Mouse (Mus musculus) thymus, postnatal 14 days (tissue): Measurements from ENCODE around the gene Lsm4.

Experiments used
- DNase-seq: peaks from one replicate; pipeline ENCODE4 v3.0.0; 2021

Gene Lsm4

DNA sequence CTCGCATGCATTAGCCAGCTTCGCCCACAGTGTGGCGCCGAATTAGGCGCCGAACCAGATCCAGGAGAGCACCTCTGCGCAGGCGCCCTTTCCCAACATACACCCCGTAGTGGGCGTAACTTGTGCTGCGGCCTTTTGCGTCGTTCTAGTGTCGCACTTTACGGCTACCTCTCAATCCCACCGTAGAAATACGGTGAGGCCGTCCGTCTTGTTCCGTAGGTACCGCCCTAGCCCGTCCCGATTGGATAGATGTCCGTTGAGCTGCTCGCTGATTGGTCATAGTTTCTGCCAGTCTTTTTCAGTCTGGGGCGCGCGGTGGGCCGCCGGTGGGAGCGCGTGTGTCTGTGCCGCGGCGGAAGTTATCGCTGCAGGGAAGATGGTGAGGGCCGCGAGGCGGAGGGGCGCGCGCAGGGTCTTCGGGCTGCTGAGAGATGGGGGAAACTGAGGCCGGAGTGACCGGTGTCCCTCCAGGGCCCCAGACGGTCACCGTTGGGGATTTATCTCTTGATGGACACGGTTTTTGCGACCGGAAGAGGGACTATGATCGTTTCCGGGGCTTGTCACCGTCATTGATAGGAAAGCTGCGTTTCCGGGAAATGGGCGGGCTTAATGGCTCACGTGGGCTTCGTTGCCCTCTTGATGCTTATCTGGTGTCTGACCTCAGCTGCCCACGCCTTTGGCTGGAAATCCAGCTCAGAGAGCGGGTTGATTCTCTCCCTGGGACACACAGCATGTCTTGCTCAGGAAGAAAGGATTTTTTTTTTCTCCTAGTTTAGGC, at the start of gene Lsm4:
Lsm4 (plus strand) TSS at position 170 of the 778 bp plus-strand sequence.
- peak; percentile 96 for DNase-seq

DNA sequence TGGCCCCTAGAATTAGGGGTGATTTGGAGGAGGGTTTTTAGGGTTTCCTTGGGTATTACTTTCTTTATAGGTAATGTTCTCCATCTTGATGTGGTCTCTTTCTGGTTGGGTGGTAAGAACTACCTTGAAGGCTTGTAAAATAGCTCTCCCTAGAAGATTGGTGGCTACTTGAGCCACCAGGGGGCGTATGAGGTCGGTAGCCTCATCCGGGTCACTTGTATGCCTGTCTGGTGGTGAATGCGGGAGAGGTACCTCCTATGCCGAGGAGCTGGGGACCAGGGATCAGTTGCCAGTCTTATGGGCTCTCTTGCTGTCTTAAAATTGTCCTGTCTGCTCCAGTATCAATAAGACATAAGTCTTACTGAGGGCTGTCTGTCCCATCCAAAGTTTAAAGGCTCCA, 47.9 kb upstream of the Lsm4 start:
- DNase-seq: peak; percentile 67

DNA sequence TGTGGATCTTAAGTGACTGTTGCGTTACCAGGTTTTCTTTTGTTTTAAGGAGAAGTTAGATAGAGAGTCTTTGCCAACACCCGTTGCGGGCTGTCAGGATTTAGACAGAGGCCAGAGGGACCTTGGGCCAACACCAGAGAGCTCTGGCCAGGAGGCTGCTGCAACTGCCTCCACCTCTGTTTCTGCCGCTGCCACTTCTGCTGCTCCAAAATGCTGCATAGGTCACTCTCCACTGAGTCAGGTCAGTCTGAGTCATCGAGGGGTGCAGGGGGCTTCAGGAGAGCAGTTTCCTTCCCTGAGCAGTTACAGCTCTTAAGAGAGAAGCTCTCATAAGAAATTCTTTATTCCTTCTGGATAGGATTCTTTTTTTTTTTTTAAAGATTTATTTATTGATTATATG, 46.0 kb upstream of the Lsm4 start:
- DNase-seq: no peak

DNA sequence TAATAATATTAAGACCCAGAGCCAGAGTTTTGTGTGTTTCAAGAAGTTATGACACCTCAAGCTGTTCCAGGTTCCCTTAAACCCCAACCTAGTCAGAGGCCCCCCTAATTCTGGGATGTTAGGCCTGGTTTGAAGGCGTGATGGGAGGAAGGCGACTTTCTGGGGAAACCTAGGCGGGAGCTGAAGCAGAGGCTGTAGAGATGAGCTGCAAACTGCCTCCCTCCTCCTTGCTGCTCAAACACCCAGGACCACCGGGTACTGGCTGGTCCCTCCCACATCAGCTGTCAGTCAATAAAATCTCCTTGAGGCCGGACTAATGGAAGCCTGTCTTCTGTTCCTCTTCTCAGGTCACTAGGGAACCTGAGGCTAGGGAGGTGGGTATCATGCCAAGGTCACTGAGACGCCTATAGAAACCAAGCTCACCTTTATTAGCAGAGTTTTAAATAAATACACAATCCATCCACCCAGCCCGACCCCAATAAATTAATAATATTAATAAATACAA, 44.0 kb upstream of the Lsm4 start:
- no peak for DNase-seq

- peak; percentile 91 for DNase-seq
Observed at GRCm38 (mm10) chr8:70629574-70630531, 43.2 kb upstream of the Lsm4 start.

- DNase-seq: peak; percentile 32
Observed at GRCm38 (mm10) chr8:70630532-70631381, 42.3 kb upstream of the Lsm4 start.

GRCm38 (mm10) chr8:70631436-70631835, 41.6 kb upstream of the Lsm4 start:
- DNase-seq: no peak

DNA sequence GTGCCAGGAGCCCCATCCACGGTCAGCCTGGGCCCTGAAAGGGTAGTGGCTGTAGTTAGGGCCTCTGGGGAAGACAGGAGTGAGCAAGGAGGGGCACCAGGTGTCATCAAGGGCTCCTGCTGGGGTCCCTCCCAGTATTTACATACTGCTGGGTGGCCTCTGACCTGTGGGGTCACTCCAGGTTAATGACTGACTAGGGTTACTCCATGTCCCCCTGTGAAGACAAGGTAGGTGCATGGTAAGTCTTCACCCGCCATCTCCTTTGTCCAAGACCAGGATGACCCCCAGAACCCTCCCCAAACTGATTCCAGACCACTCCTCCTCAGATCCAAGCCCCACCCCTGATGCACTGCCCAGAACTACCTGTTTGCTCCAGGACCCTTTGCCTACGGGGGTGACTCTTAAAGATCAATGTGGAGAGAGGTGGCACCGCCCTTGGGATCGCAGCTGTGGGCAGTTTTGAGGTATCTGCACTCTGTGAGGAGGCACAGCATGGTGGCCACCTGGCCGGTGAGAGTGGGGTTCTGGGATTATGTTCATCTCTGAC, 40.6 kb upstream of the Lsm4 start, which contains the start of gene Gdf15:
Gdf15 (minus strand) TSS at position 111 of the 547 bp plus-strand sequence.
- no peak for DNase-seq

DNA sequence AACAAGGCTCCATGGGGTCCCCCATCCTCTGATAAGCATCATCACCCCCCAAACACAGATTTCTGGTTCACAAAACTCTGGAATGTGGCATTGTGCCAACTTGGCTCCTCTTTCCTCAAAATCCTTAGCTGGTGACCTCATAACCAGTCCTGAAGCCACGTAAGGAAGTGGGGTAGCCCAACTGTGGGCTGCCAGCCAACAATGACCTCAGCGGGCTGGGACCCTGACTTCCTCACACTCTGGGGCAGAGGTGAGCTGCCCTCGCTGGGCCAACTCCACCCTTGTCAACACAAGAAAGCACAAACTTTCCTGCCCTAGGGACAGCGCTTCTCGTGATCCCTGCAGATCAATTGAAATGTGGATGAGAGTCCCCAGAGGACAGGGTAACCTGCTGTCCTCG, 39.0 kb upstream of the Lsm4 start:
- DNase-seq: no peak

DNA sequence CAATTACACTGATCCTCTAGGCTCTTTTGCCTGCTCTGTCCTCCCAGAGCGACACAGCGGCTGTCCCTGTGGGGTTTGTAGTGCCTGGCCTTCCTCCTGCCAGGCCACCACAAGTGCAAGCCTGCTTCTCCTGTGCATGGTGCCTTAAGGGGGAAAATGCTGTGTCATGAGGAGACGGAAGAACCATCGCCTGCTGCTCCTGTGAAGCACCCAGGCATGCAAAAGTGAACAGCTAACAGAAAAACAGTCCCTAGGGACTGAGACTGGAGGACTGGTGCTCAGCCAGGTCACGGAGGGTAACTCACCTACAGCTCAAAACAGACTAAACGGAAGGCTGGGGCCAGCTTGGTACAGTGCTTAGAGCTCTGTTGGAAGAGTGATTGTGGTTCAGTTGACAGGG, 37.5 kb upstream of the Lsm4 start:
- DNase-seq: no peak

- no peak for DNase-seq
Observed at GRCm38 (mm10) chr8:70636838-70637237, 36.2 kb upstream of the Lsm4 start.

DNA sequence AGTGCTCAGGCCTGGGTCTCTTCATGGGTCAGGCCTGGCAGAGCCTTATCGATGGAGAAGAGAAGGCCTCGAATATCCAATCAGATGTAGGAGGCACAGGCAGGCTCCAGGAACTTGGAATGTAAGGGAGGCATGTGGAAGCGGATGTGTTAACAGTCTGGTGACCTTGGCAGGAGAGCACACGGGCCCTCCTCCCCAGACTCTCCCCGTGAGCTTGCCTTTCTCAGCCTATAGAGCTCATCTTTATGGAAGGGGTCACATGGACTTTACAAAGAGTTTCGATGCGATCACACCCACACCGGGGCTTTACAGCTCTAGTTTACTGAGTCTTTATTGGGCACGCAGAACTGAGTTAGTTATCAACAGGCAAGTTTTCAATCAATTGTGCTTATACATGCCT, 34.3 kb upstream of the Lsm4 start:
- no peak for DNase-seq

- DNase-seq: no peak
Observed at GRCm38 (mm10) chr8:70643019-70643418, 30.0 kb upstream of the Lsm4 start.

DNA sequence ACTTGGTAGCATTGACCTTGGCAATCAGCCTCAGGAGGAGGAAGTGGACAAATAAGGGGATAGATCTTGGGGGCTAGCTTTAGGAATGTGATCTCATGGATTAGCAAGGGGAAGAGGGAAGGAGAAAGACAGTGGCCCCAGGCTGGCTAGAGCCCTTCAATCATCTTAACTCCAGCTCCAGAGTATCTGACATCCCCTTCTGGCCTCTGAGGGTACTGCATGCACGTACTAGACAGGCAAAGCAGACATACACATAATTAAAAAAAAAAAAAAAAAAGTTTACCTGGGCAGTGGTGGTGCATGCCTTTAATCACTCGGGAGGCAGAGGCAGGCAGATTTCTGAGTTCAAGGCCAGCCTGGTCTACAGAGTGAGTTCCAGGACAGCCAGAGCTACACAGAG, 29.0 kb upstream of the Lsm4 start:
- peak; percentile 41 for DNase-seq

DNA sequence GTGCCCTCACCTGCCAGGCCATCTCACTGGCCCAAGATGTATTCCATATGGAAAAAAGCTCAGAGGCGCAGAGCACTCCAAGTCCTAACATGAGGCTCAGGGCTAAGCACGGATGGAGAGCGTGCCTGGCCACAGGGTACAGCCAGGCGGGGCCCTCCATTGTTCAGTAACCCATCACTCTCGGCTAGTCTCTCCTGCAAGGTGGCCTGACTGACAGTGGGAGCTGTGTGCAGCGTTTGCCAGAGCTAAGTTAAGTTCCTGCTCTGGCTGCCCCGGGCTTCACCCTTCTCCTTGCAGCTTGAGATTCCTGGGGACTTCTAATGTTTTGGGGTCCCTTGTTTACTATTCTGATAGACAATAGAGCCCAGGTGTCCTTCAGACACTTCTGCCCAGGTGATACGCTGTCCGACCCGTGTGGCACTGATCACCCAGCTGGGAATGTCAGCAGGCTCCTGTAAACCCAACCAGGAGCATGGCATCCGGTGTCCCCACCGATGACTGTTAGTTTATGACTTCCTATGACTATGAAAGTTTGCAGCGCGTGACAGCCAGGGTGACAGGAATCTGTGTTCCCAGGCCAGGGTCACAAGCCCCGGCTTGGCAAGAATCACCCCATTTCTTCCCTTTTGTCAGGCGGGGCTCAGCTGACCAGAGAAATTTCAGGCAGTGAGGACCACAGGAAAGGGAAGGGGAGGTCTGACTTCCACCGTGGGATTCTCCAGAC, 27.4 kb upstream of the Lsm4 start:
- DNase-seq: no peak

- DNase-seq: no peak
Observed at GRCm38 (mm10) chr8:70646369-70646768, 26.7 kb upstream of the Lsm4 start.

DNA sequence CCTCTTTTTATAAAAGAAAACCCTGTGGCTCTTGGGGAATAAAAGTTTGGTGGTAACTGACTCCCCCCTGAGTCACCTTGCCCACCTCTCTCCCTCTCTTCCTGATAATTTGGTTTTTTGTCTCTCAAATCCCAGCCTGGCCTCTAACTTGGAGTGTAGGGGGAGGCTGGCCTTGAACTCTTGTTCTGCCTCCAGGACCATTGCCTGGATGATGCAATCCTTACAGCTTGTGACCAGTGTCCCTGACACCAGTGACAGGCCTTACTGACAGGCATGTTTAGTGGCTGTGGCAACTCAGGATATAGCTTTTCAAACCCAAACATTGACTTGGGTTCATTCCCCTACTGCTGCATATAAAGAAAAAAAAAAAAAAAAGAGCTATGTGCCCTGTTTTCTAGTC, 26.3 kb upstream of the Lsm4 start:
- no peak for DNase-seq

- DNase-seq: no peak
Observed at GRCm38 (mm10) chr8:70647343-70648163, 25.5 kb upstream of the Lsm4 start.

DNA sequence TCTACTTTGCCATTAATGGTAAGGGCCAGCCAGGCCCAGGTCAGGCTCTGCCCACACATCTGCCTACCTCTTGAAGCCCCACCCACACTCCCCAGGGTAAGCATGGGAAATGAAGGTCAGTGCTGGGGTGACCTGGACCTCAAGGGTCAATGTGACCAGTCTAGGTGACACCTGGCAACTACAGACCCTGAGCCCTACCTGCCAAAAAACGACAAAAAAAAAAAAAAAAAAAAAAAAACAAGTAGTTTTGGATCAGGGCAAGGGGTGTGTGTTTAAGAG, 24.9 kb upstream of the Lsm4 start:
- no peak for DNase-seq

- DNase-seq: no peak
Observed at GRCm38 (mm10) chr8:70648921-70649320, 24.1 kb upstream of the Lsm4 start.

GRCm38 (mm10) chr8:70649324-70649723, 23.7 kb upstream of the Lsm4 start:
- no peak for DNase-seq
